Mouse (Mus musculus) brain, embryonic 14.5 days (tissue): ENCODE results near the gene Mpped2.

Experiments used
- CTCF ChIP-seq: fragments of 200-500 bp; IDR thresholded peaks from 2 replicates; pipeline ENCODE4 v1.5.1; 2012; ENCODE audit warnings: inconsistent platforms, mild to moderate bottlenecking, moderate library complexity, borderline replicate concordance; ENCODE audit not compliant: insufficient read depth, insufficient read length; ENCODE audit errors: extremely low read depth
- POLR2A ChIP-seq: fragments of 200-500 bp; IDR thresholded peaks from 2 replicates; pipeline ENCODE4 v1.6.1; 2012; ENCODE audit warnings: mild to moderate bottlenecking, inconsistent platforms, borderline replicate concordance; ENCODE audit not compliant: poor library complexity, insufficient read depth, insufficient read length, severe bottlenecking; ENCODE audit errors: extremely low read depth

DNA sequence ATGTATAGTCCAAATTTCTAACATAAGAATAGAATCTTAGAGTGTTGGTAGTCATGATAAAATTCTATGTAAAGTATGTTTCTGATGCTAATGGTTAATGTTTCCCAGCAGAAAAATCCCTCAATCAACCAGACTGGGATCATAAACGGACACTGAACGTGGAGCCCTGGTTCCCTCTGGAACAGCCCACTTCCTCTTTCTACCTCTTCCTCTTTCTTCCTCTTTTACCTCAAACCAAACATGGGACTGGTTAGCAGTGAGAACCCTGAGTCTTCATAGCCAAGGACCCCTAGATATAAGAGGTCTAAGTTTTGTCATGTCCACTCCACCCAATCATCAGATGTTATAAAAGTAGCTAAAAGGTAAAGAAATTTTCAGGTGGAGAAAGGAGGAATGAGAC lies 132.4 kb downstream of the Mpped2 start:
- TF ChIP-seq POLR2A = no peak
- TF ChIP-seq CTCF = no peak
